Mouse (Mus musculus) urinary bladder, adult 2 months (tissue): ENCODE results near the gene Ntrk3. TPM values are rescaled to one million over a fixed set of nuclear protein-coding genes. Genes with fewer than 3 reads are reported as not detected.

Experiments
- DNase-seq: peaks from one replicate; pipeline ENCODE4 v3.0.0; 2022; ENCODE audit warnings: low spot score
- polyA plus RNA-seq: library from polyadenylated mRNA; depleted of rRNA; stranded (reverse); fragments of >200 nt; gene quantifications from 2 replicates; pipeline ENCODE4 v1.2.3, GENCODE M21; 2012; rRNA removed

Gene Ntrk3
- polyA plus RNA-seq, 1 experiment = 2.4 TPM

DNA sequence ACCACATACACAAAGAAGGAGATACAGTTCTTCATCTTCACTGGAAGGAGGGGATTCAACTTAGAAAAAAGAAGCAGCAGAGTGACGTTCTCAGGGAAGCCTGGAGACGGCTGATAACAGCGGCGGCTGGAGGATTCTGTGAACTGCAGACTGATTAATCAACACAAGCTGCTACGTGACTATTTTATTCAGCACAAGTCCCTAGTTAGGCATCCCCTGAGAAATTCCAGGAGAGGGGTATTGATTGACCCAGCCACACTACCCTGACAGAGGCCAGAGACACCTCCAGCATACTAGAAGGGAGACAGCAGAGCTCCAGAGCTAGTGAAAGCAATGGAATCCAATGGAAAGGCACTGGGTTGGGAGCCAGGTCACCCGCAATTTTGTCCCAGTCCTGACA is 516.1 kb downstream of the Ntrk3 start:
- DNase-seq = no peak

GRCm38 (mm10) chr7:78220949-78221348 is 516.9 kb downstream of the Ntrk3 start:
- DNase-seq = no peak

DNA sequence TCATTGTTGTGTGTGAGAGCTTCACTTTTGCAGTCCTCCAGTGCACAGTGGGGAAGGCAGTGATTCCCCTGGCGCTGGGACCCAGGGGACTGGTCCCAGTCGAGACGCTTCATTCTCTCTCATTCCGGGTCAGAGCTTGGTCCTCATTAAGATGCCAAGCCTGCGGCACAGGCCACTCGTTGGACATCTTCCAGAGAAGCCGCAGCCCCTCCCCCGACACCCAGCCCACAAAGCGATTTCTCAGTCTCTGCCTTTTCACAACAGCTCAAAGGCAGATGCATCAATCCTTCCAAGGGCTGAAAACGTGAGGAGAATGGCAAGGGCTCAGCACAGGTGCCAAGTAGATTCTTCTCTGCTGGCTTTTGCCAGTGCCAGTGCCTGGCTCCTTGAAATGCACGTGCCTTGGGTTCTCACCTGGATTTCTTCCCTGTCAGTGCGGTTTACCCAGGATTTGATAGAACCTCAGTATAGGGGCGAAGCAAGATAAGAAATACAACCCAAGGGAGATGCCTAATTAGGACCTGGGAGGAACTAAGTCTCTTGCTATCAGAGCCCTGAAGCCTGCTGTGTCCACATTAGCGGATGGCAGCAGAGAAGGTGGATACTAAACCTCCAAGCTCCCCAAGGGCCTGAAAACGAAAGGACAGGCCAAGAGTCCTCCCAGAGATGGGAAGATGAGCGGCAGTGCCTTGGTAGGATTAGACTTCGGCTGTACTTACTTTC is 546.7 kb downstream of the Ntrk3 start:
- DNase-seq = no peak

DNA sequence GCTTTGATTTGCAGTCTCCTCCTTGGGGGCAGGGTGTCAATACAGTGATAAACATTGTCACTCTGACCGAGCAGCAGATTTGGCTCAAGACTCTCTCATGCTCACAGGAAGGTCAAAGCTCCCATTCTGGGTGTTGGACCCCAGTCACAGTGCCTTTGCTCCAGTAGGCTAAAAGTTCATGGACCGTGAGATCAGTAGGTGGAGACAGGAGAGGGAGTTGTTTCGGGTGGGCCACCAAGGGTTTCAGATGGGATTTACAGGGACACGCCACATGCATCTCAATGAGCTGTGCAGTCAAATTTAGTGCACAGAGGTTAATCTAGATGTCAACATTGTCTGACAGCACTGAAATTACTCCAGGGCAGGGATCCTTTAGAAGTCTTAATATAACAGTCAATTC is 552.2 kb downstream of the Ntrk3 start:
- no peak for DNase-seq

- DNase-seq = no peak
Measured at GRCm38 (mm10) chr7:78183396-78183795, 554.4 kb downstream of the Ntrk3 start.

GRCm38 (mm10) chr7:78179996-78180665 is 557.7 kb downstream of the Ntrk3 start:
- no peak for DNase-seq

GRCm38 (mm10) chr7:78172267-78172955 is 565.4 kb downstream of the Ntrk3 start:
- DNase-seq = no peak

- no peak for DNase-seq
Measured at GRCm38 (mm10) chr7:78165466-78165865, 572.3 kb downstream of the Ntrk3 start.

- no peak for DNase-seq
Measured at GRCm38 (mm10) chr7:78157946-78158345, 579.9 kb downstream of the Ntrk3 start.

DNA sequence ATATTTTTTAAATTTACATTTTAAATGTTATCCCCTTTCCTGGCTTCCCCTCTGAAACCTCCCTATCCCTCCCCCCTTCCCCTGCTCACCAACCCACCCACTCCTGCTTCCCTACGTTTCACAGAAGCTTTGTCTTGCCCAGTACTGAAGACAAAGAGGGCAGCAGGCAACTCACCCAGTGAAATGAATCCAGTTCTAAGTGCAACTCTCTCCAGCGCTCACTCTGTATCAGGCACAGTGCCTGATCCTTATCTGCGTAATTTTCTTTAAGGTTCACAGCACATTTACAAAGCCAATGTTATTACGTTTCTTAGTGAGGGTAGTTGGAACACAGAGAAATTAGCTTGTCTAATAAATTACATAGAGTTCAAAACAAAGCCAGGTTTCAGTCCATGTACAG is 592.6 kb downstream of the Ntrk3 start:
- no peak for DNase-seq

GRCm38 (mm10) chr7:78144849-78145248 is 593.0 kb downstream of the Ntrk3 start:
- no peak for DNase-seq

DNA sequence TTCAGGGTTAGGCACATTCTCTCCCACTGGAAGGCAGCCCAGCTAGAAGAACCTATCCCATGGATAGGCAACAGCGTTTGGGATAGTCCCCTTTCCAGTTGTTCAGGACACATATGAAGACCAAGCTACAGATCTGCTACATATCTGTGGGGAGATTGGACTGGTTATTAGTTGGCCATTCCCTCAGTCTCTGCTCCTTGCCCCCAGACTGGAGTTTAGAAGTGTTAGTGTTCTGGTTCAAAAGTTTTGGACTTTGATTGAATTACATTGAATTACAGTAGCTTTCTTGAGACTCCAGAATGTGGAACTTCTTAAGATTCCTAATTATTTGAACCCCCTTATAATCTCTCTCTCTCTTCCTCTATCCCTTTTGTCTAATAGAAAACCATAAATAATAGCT is 607.8 kb downstream of the Ntrk3 start:
- no peak for DNase-seq

Other genes starting within 250 kb of the Ntrk3 start
- 38.0 and 49.6 TPM in 2 replicates for gene Mrps11, start 45.1 kb upstream of the Ntrk3 start, polyA plus RNA-seq
- 22.1 and 24.5 TPM in 2 replicates for gene Mrpl46, start 45.5 kb upstream of the Ntrk3 start, polyA plus RNA-seq
- gene Det1, start 109.3 kb upstream of the Ntrk3 start, polyA plus RNA-seq = 11.0 and 11.7 TPM in 2 replicates
- gene Aen, start 157.8 kb upstream of the Ntrk3 start, polyA plus RNA-seq = 29.1 and 30.7 TPM in 2 replicates
- 41.1 and 42.0 TPM in 2 replicates for gene Isg20, start 175.4 kb upstream of the Ntrk3 start, polyA plus RNA-seq